Mouse (Mus musculus) gastrocnemius, adult 2 months (tissue): ENCODE measurements at regions not wholly inside any gene's neighbourhood (a gene's known extent, or its start where the extent isn't known, plus 50 kb on each side); places are given as distances from the start of the nearest gene placed in this dataset.

ENCODE experiments used
- DNase-seq: peaks from one replicate; pipeline ENCODE4 v3.0.0; 2022
- H3K27ac ChIP-seq: fragments of 200-600 bp; 2 replicates; pipeline ENCODE4 v1.8.1; 2022; ENCODE audit warnings: mild to moderate bottlenecking
- H3K4me3 ChIP-seq: fragments of 200-600 bp; 2 replicates; pipeline ENCODE4 v1.8.1; 2022; ENCODE audit warnings: mild to moderate bottlenecking, moderate library complexity
- CTCF ChIP-seq: fragments of 200-600 bp; IDR thresholded peaks from 2 replicates; pipeline ENCODE4 v1.8.1; 2022; ENCODE audit warnings: antibody characterized with exemption, mild to moderate bottlenecking, moderate library complexity
- intact Hi-C: fragments of 180-260 bp; cut with DNase I; formaldehyde crosslinking; loops from one replicate; pipeline ENCODE4 v1.15.1; 2025

GRCm38 (mm10) chr19:14772794-14773193, 174.9 kb upstream of the Tle4 start:
- intact Hi-C loops = no loop called here
- H3K4me3 ChIP-seq = no peak overlapping the region
- TF ChIP-seq CTCF = no peak
- no peak for DNase-seq
- H3K27ac ChIP-seq = no peak overlapping the region

- no peak for TF ChIP-seq CTCF
- intact Hi-C loops = no loop called here
- no peak for DNase-seq
- Histone ChIP-seq H3K27ac (no peak overlapping the region), H3K4me3 (no peak overlapping the region)
These were observed 154.8 kb upstream of the Tle4 start for GRCm38 (mm10) chr19:14752646-14753045.

GRCm38 (mm10) chr19:14742361-14742760, 144.5 kb upstream of the Tle4 start:
- no peak for TF ChIP-seq CTCF

GRCm38 (mm10) chr19:14740936-14741335, 143.1 kb upstream of the Tle4 start:
- no peak for TF ChIP-seq CTCF
- Histone ChIP-seq H3K27ac (no peak overlapping the region), H3K4me3 (no peak overlapping the region)
- no peak for DNase-seq
- intact Hi-C loops = no loop called here

More at GRCm38 (mm10) chr19:14742361-14742760, 144.5 kb upstream of the Tle4 start:
- Histone ChIP-seq H3K27ac (no peak overlapping the region), H3K4me3 (no peak overlapping the region)
- no peak for DNase-seq
- intact Hi-C loops = no loop called here

- H3K4me3 ChIP-seq = no peak overlapping the region
- TF ChIP-seq CTCF = no peak
- no peak overlapping the region for H3K27ac ChIP-seq
- DNase-seq = no peak
- intact Hi-C loops = no loop called here
These were observed 142.3 kb upstream of the Tle4 start for GRCm38 (mm10) chr19:14740139-14740538.

GRCm38 (mm10) chr19:14736514-14736913, 138.7 kb upstream of the Tle4 start:
- intact Hi-C loops = no loop called here
- H3K27ac ChIP-seq = no peak overlapping the region
- no peak for DNase-seq
- H3K4me3 ChIP-seq = no peak overlapping the region
- no peak for TF ChIP-seq CTCF

GRCm38 (mm10) chr19:14725329-14725728, 127.5 kb upstream of the Tle4 start:
- Histone ChIP-seq H3K27ac (no peak overlapping the region), H3K4me3 (no peak overlapping the region)
- intact Hi-C loops = no loop called here
- DNase-seq = no peak
- TF ChIP-seq CTCF = no peak

- Histone ChIP-seq H3K27ac (no peak overlapping the region), H3K4me3 (no peak overlapping the region)
- DNase-seq = no peak
- intact Hi-C loops = no loop called here
- TF ChIP-seq CTCF = no peak
These were observed 126.8 kb upstream of the Tle4 start for GRCm38 (mm10) chr19:14724637-14725036.

GRCm38 (mm10) chr19:14705791-14706190, 107.9 kb upstream of the Tle4 start:
- TF ChIP-seq CTCF = no peak
- H3K4me3 ChIP-seq = no peak overlapping the region
- intact Hi-C loops = no loop called here
- H3K27ac ChIP-seq = no peak overlapping the region
- DNase-seq = no peak

- Histone ChIP-seq H3K27ac (no peak overlapping the region), H3K4me3 (no peak overlapping the region)
- DNase-seq = no peak
- intact Hi-C loops = no loop called here
- TF ChIP-seq CTCF = no peak
These were observed 103.3 kb upstream of the Tle4 start for GRCm38 (mm10) chr19:14701116-14701515.

- H3K27ac ChIP-seq = no peak overlapping the region
- intact Hi-C loops = no loop called here
- no peak overlapping the region for H3K4me3 ChIP-seq
- no peak for TF ChIP-seq CTCF
- DNase-seq = no peak
These were observed 97.5 kb upstream of the Tle4 start for GRCm38 (mm10) chr19:14695369-14695768.

GRCm38 (mm10) chr19:14692183-14692582, 94.3 kb upstream of the Tle4 start:
- Histone ChIP-seq H3K4me3 (no peak overlapping the region), H3K27ac (no peak overlapping the region)
- peak; percentile 57 for TF ChIP-seq CTCF
- no peak for DNase-seq
- intact Hi-C loops = no loop called here

- DNase-seq = no peak
These were observed 87.8 kb upstream of the Tle4 start for GRCm38 (mm10) chr19:14685628-14686027.

GRCm38 (mm10) chr19:14684669-14685068, 86.8 kb upstream of the Tle4 start:
- DNase-seq = no peak
- intact Hi-C loops = no loop called here

More at GRCm38 (mm10) chr19:14685628-14686027, 87.8 kb upstream of the Tle4 start:
- Histone ChIP-seq H3K4me3 (no peak overlapping the region), H3K27ac (no peak overlapping the region)
- intact Hi-C loops = no loop called here
- TF ChIP-seq CTCF = no peak

GRCm38 (mm10) chr19:14681306-14681705, 83.5 kb upstream of the Tle4 start:
- TF ChIP-seq CTCF = no peak
- intact Hi-C loops = no loop called here
- DNase-seq = no peak
- H3K27ac ChIP-seq = no peak overlapping the region
- no peak overlapping the region for H3K4me3 ChIP-seq

More at GRCm38 (mm10) chr19:14684669-14685068, 86.8 kb upstream of the Tle4 start:
- Histone ChIP-seq H3K4me3 (no peak overlapping the region), H3K27ac (no peak overlapping the region)
- no peak for TF ChIP-seq CTCF
